Mouse (Mus musculus): ENCODE data around the gene Gm9970.

Gm9970 gene

DNA sequence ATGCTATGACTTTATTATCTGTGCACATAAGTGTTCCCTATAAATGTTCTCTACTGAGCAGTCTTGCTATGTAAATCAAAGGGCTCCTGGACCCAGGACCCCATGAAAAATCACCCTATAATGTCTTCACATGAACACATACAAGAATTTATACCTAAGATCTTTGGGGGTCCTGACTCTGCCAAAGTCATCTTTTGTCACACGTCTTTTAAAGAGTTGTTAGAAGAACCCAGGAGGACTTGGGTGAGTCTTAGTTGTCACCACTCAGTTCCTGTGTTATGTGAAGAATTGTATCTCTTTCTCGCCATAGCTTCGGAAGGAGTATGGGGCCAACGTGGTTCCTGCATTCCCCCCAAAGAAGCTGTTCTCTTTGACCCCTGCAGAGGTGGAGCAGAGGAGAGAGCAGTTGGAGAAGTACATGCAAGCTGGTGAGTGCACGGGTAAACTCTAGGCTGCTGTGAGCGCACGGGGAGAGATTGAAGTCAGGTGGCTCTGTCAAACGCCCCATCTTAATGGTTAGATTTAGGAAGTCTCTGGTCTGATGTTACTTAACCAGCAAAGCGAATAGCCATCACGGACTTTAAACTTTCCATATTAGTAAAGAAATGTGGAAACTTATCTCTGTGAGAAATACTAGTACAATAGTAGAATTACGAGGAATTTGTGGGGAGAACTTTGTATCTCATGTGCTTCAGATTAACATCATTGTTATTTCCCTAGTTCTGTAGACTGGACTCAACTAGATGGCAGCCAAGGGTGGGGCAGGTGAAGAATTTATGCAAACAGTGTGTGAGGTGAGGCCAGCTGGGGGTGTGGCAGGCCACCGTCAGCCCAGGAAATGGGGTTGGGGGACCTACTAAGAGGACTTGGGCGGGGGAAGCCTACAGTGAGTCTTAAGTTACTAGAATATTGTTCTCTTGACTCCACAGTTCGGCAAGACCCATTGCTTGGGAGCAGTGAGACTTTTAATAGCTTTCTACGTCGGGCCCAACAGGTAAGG lies 46.2 kb downstream of the Gm9970 start:
- no peak for DNase-seq (ENCODE audit: low spot score)

DNA sequence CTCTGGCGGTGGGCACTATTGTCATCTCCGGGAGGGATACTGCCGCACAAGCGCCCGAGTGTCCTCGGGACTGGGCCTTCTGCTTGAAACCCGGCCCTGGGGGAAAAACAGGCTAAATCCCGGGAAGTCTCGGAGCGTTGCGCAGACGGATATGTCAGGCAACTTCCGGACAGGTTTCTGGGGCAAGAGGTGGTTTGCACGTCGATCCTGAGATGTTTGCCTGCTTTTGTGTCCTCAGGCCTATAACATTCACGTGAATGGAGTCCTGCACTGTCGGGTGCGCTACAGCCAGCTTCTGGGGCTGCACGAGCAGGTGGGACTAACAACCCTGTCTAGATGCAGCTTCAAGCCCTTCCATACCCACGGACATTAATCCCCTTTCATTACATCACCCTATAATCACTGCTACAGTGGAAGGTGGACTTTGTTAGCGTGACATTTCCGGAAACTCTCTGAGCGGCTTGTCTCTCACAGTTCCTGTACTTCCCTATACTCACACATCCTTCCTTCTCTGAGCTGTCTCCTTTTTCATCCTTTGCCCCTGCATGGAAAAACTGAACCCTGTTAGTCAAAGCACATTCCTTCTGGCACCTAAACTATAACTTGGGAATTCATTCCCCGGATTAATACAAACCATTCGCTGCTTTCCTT lies 47.3 kb downstream of the Gm9970 start:
- DNase-seq (ENCODE audit: low spot score): no peak

DNA sequence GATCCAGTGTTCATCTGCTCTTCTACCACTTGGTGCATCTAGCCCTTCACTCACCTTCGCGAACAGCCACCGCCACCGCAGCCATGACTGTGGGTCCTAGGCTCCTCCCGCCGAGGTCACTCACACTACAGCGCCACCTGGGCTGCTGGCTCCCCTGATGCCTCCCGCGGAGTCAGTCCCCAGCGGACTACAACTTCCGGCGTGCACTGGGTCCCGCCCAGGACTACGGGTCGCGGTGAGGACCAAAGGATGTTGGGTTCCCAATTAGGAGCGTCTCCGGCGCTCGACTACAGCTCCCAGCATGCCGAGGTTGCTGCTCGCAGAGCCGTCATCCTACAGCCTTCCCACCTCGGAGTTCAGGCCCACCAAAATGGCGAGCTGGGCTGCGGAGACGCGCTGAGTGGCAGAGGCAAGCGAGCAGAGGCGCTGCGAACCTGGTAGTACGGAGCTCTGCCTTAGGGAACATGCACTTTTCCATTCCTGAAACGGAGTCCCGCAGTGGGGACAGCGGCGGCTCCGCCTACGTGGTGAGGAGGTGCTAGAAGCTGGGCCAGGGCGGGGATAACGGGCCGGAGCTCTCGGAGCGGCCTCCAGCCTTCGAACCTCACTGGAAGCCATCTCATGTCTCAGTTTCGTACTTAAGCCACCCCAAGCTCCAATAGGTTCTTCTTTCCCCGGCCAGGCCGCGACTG lies 47.9 kb downstream of the Gm9970 start, which contains the start of the genes Snx17 and Eif2b4:
TSS of gene Snx17 (plus strand) at position 289 of the 692 bp plus-strand sequence.
TSS of gene Eif2b4 (minus strand) at position 492 of the 692 bp plus-strand sequence.
- peak; percentile 100 for DNase-seq (ENCODE audit: low spot score)

DNA sequence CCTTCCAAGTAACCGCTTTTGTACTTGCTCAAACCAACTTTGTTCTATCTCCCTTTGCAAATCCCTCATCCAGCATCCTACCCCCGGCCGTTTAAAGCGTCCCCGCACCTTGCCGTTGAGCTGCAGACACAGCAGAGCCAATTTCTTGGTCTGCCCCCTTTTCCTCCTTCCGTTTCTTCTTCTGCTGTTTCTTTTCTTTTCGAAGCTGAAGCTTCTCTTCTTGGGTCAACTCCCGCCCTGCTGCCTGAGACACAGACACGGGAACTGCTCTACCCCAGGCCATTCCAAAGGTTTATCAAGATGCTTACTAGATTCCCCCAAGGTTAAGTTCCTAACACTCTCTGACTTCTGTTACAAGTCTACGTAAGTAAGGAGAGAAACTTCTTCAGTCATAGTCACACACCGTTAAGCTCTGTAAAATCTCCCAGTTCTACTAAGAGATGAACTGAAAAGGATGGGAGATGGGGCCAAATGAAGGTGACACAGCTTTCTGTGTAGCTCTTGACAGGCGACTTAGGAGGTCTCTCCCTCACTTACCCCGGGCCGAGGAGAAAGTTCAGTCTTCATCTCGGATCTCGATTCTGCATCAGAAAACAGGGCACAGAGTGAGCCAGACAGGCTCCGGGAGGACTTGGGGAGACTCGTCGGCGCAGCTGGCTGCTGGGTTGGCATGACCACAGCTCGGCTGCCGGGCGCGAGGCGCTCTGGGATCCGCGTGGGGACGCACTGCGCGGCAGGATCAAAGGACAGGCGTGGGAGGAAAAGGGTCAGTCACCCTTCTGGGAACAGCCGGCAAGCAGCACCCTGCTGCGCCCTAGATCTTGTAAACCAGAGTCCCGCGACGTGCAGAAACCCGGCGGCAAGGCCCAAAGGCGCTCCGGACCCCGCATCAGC lies 48.7 kb downstream of the Gm9970 start:
- no peak for DNase-seq (ENCODE audit: low spot score)

Measured in lung, postnatal 25 days (tissue).